Mouse (Mus musculus) adrenal gland, postnatal 4 days (tissue): Measurements from ENCODE around the gene Hs3st3b1. TPM values are rescaled to one million over a fixed set of nuclear protein-coding genes. Genes with fewer than 3 reads are reported as not detected.
A peak's percentile ranks its signal among the peaks of the same experiment; 100 is the strongest.

Source experiments
- DNase-seq, 2 experiments: peaks; one replicate each; pipeline ENCODE4 v3.0.0; 2021 to 2022; ENCODE audit warnings: low spot score in 2 of 2, mixed read lengths in 2 of 2
- total RNA-seq, 2 experiments: library from RNA; stranded (reverse); gene quantifications; 2 replicates each; pipeline ENCODE4 v1.2.3; 2021

Gene Hs3st3b1
- total RNA-seq, 2 experiments from 2014 or later, result 5.0 to 9.1 TPM

DNA sequence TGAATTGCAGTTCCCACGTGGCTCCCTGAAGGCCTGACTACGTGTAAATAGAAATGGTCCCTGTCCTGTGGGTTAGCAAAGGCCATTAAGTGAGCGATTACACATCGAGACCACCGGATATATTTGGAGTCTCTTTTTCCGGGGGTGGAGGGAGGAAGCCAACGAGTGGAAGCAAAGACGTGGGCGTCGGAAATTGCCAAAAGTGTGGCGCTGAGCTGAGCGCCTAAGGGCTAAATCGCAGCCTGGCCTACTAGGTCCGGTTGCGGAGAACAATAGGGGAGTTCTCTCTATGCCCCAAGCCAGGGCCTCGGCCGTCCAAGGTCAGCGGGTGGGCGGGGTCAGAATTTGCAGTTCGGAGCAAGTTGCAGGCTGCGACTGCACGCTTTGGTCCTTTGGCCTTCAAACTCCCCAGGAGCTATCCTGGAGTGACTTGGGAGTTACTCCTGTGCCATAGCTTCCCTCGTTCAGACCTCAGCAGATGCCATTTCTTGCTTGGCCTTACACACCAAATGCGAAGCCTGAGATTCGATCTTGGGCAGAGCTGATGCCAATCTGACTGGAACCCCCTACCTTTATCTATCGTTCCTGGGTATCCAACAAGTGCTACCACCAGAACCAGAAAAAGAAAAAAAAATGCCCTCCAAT lies 2.3 kb upstream of the Hs3st3b1 start:
- DNase-seq, result no peak

DNA sequence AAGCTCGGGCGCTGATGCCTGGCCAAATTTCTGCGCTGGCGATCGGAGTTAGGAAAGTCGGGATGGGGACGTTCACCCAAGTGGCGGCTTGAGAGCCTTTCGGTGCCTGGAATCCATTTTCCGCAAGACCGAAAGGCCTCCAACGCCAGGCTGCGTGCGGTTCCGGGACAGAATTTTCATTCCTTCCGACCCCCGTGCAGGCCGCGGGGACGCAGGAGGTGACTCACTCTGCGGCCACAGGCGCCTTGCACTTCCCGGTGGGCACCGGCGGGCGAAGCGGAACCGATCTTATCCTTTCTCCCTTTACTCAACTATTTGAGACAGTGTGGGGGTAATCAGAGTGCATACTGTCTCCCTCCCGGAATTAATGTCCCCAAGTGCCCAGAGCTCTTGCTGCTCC lies 1.3 kb upstream of the Hs3st3b1 start:
- no peak for DNase-seq

DNA sequence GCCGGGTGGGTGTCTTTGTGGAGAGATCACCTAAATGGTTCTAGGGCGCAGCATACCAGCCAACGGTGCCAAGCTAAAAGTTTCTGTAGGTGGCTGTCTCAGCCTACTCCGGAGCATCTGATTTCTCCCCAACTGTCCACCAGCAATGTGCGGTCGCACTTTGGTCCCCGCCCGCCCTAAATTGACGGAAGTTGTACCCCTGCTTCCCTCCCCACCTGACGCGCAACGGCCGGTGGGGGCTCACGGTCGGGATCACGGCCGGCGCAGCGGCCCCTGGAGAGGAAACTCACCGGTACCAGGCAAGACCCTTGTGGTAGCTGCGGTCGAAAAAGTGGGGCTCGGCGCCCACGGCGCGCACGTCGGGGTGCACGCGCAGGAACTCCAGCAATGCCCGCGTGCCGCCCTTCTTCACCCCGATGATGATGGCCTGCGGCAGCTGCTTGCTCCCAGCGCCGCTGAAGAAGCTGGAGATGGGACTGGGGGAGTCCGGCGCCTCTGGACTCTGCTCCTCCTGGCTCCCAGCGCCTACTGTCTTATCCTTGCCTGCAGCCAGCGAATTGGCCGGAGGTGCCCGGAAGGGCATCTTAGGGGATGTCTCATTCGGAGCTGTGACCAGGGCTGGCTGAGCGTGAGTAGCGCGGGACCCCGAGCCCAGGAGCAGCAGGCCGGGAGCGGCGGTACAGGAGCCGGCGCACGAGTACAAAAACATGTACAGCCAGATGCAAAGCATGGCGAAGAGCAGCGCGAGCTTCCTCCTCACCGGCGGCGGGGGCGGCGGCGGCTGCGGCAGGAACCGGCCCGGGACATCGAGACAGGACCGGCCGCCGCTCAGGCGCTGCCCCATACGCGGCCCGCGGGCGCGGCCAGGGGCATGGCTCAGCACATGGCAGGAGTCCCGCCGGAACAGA lies 792 bp downstream of the Hs3st3b1 start:
- DNase-seq, result no peak

DNA sequence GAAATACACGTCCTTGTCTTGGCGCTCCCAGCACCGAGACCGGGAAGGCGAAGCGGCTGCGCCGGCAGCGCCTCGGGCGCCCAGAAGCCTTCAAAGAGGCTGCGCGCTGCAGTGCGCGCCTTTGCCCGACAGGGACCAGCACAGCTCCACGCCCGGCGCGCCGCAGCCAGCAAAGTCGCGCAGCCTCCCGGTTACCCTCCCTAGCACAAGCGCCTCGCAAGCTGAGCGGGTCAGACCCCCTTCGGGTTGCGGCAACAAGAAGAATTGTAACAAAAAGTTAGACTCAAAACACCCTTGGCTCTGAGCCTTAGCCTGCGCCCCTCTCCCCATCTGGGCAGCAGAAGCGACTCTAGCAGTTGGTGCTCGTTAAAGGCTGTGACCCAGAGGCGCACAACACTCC lies 1.6 kb downstream of the Hs3st3b1 start:
- DNase-seq, result peak; percentile 35 to 53

GRCm38 (mm10) chr11:63919211-63920098 lies 2.6 kb downstream of the Hs3st3b1 start:
- DNase-seq, result no peak

- DNase-seq, result no peak
Observed at GRCm38 (mm10) chr11:63918321-63919105, 3.6 kb downstream of the Hs3st3b1 start.

GRCm38 (mm10) chr11:63917561-63917960 lies 4.5 kb downstream of the Hs3st3b1 start:
- DNase-seq, result no peak

GRCm38 (mm10) chr11:63914388-63914787 lies 7.7 kb downstream of the Hs3st3b1 start:
- DNase-seq, result peak; percentile 23 to 44

DNA sequence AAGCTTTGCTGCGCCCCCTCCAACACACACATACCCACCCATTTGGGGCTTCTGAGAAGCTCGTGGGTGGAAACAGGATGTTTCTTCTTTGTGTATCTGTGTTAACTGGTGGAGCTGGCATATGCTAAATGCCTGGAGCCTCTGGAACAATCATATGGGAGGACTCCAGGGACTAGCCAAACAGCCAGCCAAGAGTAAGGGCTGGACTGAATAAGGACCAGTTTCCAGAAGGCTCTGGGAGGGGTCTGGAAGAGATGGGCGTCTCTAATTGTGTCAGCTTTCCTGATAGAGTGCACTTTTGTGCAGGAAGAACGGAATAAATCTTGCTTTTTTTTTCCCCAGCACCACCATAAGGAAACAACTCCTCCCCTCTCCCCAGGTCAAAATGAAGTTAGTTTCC lies 8.2 kb downstream of the Hs3st3b1 start:
- DNase-seq, result no peak

GRCm38 (mm10) chr11:63911001-63911400 lies 11.1 kb downstream of the Hs3st3b1 start:
- DNase-seq, result no peak

DNA sequence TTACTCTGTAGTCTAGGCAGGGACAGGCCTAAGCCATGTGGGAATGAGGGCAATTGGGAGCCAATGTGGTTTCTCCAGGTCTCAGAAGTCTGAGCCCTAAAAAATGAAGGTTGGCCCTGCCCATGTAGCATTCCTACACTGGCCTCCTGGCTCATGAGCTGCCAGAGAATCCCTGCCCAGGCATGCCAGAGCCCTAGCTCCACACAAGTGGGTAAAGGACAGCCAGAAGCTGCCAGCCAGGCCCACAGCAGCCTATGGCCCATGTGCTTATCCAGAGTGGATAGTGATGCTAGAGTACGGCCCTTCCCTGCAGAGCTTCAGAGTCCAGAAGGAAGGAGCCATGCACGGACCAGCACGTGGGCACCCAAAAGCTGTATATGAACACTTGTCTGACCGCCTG lies 12.1 kb downstream of the Hs3st3b1 start:
- DNase-seq, result no peak

DNA sequence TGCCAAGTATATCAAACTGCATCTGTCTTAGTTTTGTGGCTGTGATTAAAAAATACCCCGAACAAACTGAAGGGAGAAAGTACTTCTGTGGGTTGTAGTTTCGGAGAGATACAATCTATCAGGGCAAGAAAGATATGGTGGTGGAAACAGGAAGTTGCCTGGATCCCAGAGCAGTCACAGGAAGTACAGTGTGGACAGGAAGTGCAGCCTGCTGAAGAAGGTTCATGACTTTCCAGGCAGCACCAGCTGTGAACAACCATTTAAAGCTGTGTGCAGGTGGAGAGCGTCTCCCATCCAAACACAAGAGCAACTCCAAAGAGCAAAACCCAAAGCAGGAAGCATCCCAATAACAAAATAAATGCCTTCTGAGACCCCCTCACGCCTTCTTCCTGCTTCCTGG lies 13.6 kb downstream of the Hs3st3b1 start:
- no peak for DNase-seq

DNA sequence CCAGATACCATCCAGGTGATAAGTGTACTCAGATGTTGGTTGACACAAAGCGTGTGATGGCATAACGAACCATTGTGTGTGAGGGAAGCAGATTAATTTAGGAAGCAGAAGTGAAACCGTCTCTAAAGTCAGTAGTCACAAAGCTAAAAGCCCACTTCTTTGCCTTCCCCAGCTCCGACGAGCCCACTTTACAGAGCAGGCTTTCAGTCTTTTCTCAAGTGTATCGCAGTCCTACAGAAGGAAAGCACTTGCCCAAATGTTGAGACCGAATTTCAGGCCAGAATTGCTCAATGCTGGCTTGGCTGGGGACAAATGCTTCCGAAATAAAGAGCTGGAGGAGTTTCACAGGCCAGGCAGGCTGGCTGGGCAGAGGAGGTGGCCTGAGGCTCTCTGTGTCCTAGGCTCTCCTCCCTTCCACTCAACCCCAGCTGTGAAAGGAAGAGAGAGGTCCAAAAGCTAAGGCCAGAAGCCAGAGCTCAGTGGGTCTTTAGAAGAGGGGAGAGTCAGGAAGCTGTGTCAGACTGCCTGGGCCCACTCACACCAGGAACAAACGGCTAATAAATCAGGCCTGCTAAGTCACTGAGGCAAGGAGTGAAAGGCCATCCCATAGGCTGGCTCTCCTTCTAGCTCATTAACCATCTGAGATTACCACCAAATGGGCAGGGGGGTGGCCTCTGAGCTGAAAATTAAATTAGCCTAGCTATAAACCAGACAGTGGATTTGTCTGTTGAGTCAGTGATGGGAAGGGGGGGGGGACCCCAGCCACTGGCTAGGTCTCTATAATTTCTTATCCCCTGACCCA lies 15.3 kb downstream of the Hs3st3b1 start:
- DNase-seq, result no peak

GRCm38 (mm10) chr11:63904787-63905186 lies 17.3 kb downstream of the Hs3st3b1 start:
- no peak for DNase-seq

DNA sequence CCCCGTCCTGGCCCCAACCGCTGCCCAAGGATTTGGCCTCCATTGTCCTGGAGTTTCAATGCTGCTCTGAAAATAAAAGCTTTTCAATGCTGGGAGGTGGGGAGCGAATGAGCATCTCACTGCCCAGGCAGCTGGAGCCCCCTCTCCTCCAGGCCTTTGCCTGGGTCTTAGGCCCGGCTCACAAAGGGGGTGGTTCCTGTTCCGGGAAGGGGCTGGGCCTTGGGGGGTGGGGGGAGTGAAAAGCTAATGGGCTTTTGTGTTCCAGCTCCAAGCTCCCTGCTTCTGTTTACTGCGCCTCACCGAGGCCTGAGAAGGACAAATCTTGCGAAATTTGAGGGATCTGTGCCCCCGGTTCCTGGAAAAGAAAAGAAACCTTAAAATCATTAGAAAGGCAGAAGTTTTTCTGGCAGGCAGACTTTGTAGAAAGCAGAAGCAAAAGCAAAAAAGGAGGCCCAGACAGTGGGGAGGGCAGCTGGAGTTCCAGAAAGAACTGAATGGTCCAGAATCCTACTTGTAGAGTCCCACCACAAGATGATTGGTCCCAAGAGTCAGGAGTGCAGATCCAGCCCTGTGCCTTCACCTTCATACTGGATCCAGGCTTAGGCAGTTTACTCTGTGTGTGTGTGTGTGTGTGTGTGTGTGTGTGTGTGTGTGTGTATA lies 23.5 kb downstream of the Hs3st3b1 start:
- no peak for DNase-seq

DNA sequence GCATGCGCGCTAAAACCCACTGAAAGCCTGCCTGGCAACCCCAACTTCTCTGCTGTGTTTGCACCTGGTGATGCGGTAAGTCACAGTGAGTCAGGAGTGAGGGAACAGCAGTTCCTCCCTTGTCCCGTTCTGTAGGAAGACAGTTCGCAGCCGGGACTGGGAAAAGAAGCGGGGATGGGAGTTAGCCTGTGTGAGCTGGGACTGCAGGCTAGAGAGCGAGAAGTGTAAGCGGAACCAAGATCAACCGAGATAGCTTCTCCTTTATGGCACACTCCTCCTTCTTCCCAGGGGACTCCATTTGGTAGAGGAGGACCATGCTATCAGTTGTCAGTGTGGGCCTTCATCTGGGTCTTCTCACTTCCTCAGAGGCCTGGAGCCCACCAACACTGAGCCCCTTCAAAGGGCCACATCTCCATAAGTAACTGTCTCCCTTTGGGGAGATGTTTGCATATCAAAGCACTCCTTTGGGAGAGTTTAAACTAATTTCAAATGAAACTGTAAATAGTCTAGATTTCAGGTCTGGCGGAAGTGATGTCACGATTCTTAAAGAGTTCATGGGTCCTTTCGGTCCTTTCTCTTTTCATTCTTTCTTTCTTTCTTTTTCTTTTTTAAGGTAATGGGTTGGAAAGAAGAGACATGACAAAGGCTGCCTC lies 24.1 kb downstream of the Hs3st3b1 start:
- DNase-seq, result no peak

DNA sequence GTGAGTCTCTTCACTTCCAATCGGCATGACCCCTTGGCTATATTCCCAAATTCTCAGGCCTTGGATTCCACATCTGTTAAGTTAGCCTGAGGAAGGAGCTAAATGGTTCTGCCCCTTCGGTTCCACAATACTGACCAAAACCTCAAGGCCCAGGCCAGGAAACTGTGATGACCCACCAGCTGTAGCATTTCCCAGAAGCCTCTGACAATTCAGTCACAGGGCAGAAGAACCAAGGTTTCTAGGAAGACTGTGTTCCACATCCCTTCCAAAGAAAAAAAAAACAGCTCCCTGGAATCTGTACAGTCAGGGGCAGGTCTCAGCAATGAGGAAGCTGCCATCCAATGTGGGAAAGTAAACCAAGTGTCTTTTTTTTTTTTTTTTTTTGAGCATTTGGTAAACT lies 25.1 kb downstream of the Hs3st3b1 start:
- DNase-seq, result no peak

GRCm38 (mm10) chr11:63894188-63894587 lies 27.9 kb downstream of the Hs3st3b1 start:
- DNase-seq, result no peak

DNA sequence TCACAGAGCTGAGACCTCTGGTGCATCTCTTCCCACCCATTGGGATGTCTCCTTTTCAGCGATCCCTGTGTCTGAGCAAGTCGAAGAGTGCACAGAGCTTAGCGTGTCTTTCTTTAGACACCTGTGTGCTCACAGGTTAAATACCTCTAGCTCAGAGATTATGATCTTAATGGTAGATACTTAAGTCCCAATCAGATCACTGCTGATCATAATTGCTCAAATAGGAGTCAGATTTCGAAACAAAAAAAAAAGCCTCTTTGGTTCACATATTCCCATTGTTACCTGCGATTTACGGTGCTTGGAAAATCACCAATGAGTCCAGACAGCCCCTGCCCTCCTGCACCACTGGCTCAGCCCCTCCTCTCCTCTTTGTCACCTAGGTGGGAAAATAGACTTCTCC lies 28.5 kb downstream of the Hs3st3b1 start:
- no peak for DNase-seq
